Mouse (Mus musculus): ENCODE measurements at regions not wholly inside any gene's neighbourhood (a gene's known extent, or its start where the extent isn't known, plus 50 kb on each side); places are given as distances from the start of the nearest gene placed in this dataset.

DNA sequence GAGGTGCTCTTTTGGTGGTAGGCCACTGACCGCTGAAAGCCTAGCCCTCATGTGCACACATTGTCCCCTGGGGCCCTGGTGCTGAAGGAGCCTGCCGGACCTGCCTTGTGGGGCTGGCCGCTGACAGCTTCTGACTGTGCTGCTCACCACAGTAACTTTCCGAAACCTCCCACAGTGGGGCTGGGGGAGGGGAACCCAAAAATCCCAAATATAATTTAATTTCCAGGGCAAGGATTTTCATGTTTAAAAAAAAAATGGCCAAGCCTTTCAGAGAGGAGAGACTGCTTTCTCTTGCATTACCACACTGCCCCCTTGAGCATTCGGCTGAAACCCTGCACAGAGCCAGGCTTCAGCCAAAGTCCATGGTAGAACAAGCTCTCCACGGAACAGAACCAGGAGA is 81.5 kb downstream of the Pctp start:
- TF ChIP-seq CTCF (IDR thresholded peaks at IDR 0.05; ENCODE audit: borderline replicate concordance, extremely low read depth, insufficient read depth, insufficient read length): peak; percentile 64; the same call in 1 of the 2 replicates
- TF ChIP-seq POLR2A (IDR thresholded peaks at IDR 0.05; ENCODE audit: borderline replicate concordance, extremely low read depth, insufficient read depth, insufficient read length, poor library complexity, severe bottlenecking): no peak
